Mouse (Mus musculus) testis, adult 2 months (tissue): ENCODE results near the gene Ogn.

ENCODE experiments used
- CTCF ChIP-seq: fragments of 200-500 bp; IDR thresholded peaks from 2 replicates; pipeline ENCODE4 v1.5.1; 2012; ENCODE audit warnings: low read depth, mild to moderate bottlenecking, inconsistent platforms, low read length, moderate library complexity; ENCODE audit not compliant: control insufficient read depth, insufficient read depth, insufficient replicate concordance
- POLR2A ChIP-seq: fragments of 200-500 bp; IDR thresholded peaks from 2 replicates; pipeline ENCODE4 v1.6.1; 2012; ENCODE audit warnings: low read depth, mild to moderate bottlenecking, inconsistent platforms, low read length, moderate library complexity; ENCODE audit not compliant: control insufficient read depth

GRCm38 (mm10) chr13:49570371-49570770 lies 37.5 kb upstream of the Ogn start:
- TF ChIP-seq POLR2A (no peak), CTCF (no peak)
